Mouse (Mus musculus): ENCODE measurements at regions not wholly inside any gene's neighbourhood (a gene's known extent, or its start where the extent isn't known, plus 50 kb on each side); places are given as distances from the start of the nearest gene placed in this dataset.

GRCm38 (mm10) chr13:16744237-16744636 is 732.6 kb downstream of the Inhba start:
- no peak for TF ChIP-seq EP300 (optimal IDR thresholded peaks at IDR 0.05)
- TF ChIP-seq CTCF (IDR thresholded peaks at IDR 0.05; ENCODE audit: low read depth) = no peak

All from stomach, postnatal 0 days (tissue).